Mouse (Mus musculus) heart, postnatal 0 days (tissue): ENCODE data around the gene Icos.

ENCODE experiments used
- CTCF ChIP-seq: IDR thresholded peaks from 2 replicates; pipeline ENCODE4 v1.5.1; 2016; ENCODE audit warnings: antibody characterized with exemption, control low read depth, low read depth
- EP300 ChIP-seq: IDR thresholded peaks from 2 replicates; pipeline ENCODE4 v1.6.1; 2016; ENCODE audit warnings: antibody characterized with exemption, low read depth

GRCm38 (mm10) chr1:61007516-61007915 is 29.8 kb downstream of the Icos start:
- TF ChIP-seq CTCF (no peak), EP300 (no peak)
